Mouse (Mus musculus): ENCODE measurements around the gene Ace2. TPM values are rescaled to one million over a fixed set of nuclear protein-coding genes. Genes with fewer than 3 reads are reported as not detected.

Gene Ace2
- total RNA-seq, 1 experiment, result not detected

- H3K9ac ChIP-seq (ENCODE audit: insufficient read depth, low read depth, low read length, poor library complexity, severe bottlenecking), result no peak overlapping the region
- TF ChIP-seq MAFK (IDR thresholded peaks at IDR 0.05; ENCODE audit: insufficient read depth, low read depth, low read length) (no peak), CHD2 (IDR thresholded peaks at IDR 0.05; ENCODE audit: low read depth, low read length) (no peak), ZC3H11A (IDR thresholded peaks at IDR 0.05; ENCODE audit: borderline replicate concordance, low read depth, low read length) (no peak), HCFC1 (IDR thresholded peaks at IDR 0.05; ENCODE audit: borderline replicate concordance, insufficient read depth, low read length) (no peak), ZNF384 (IDR thresholded peaks at IDR 0.05; ENCODE audit: low read depth, low read length) (no peak)
- H3K36me3 ChIP-seq (ENCODE audit: control insufficient read depth, insufficient read depth, low read length, poor library complexity, severe bottlenecking), result no peaks in the 10 kb centered on the region
- no peak overlapping the region for H3K27ac ChIP-seq (ENCODE audit: insufficient read depth, low read depth, low read length, poor library complexity, severe bottlenecking)
- in situ Hi-C loops (cut with MboI; ENCODE audit: low sequenced_read_pairs in 2 of 2, unreplicated experiment in 2 of 2), result no loop called here
- H3K4me1 ChIP-seq (ENCODE audit: control insufficient read depth in 2 of 2, insufficient read depth in 2 of 2, low read length in 2 of 2, poor library complexity in 1 of 2), result no peaks in the 10 kb centered on the region
- no peaks in the 10 kb centered on the region for H3K9me3 ChIP-seq (ENCODE audit: control insufficient read depth, insufficient read depth, low read depth, low read length)
- no peak for DNase-seq (ENCODE audit: low read depth, low spot score)
- H3K4me3 ChIP-seq (ENCODE audit: insufficient read depth in 1 of 2, low read depth in 1 of 2, low read length in 2 of 2, poor library complexity in 1 of 2, severe bottlenecking in 1 of 2), result no peak overlapping the region
Observed at GRCm38 (mm10) chrX:164113744-164114143, 25.4 kb upstream of the Ace2 start.

- Histone ChIP-seq H3K4me3 (ENCODE audit: insufficient read depth in 1 of 2, low read depth in 1 of 2, low read length in 2 of 2, poor library complexity in 1 of 2, severe bottlenecking in 1 of 2) (no peak overlapping the region), H3K9me3 (ENCODE audit: control insufficient read depth, insufficient read depth, low read depth, low read length) (no peaks in the 10 kb centered on the region), H3K4me1 (ENCODE audit: control insufficient read depth in 2 of 2, insufficient read depth in 2 of 2, low read length in 2 of 2, poor library complexity in 1 of 2) (no peaks in the 10 kb centered on the region), H3K9ac (ENCODE audit: insufficient read depth, low read depth, low read length, poor library complexity, severe bottlenecking) (no peak overlapping the region), H3K27ac (ENCODE audit: insufficient read depth, low read depth, low read length, poor library complexity, severe bottlenecking) (no peak overlapping the region), H3K36me3 (ENCODE audit: control insufficient read depth, insufficient read depth, low read length, poor library complexity, severe bottlenecking) (no peaks in the 10 kb centered on the region)
- no peak for DNase-seq (ENCODE audit: low read depth, low spot score)
- TF ChIP-seq CHD2 (IDR thresholded peaks at IDR 0.05; ENCODE audit: low read depth, low read length), result no peak
- no peak for TF ChIP-seq ZC3H11A (IDR thresholded peaks at IDR 0.05; ENCODE audit: borderline replicate concordance, low read depth, low read length)
- TF ChIP-seq HCFC1 (IDR thresholded peaks at IDR 0.05; ENCODE audit: borderline replicate concordance, insufficient read depth, low read length), result no peak
- no peak for TF ChIP-seq ZNF384 (IDR thresholded peaks at IDR 0.05; ENCODE audit: low read depth, low read length)
- TF ChIP-seq MAFK (IDR thresholded peaks at IDR 0.05; ENCODE audit: insufficient read depth, low read depth, low read length), result no peak
- in situ Hi-C loops (cut with MboI; ENCODE audit: low sequenced_read_pairs in 2 of 2, unreplicated experiment in 2 of 2), result no loop called here
Observed at GRCm38 (mm10) chrX:164123942-164124341, 15.2 kb upstream of the Ace2 start.

- TF ChIP-seq CHD2 (IDR thresholded peaks at IDR 0.05; ENCODE audit: low read depth, low read length), result no peak
- TF ChIP-seq MAFK (IDR thresholded peaks at IDR 0.05; ENCODE audit: insufficient read depth, low read depth, low read length), result no peak
- no peak for TF ChIP-seq ZNF384 (IDR thresholded peaks at IDR 0.05; ENCODE audit: low read depth, low read length)
- TF ChIP-seq ZC3H11A (IDR thresholded peaks at IDR 0.05; ENCODE audit: borderline replicate concordance, low read depth, low read length), result no peak
- no peak for TF ChIP-seq HCFC1 (IDR thresholded peaks at IDR 0.05; ENCODE audit: borderline replicate concordance, insufficient read depth, low read length)
Observed at GRCm38 (mm10) chrX:164133531-164133930, 5.6 kb upstream of the Ace2 start.

GRCm38 (mm10) chrX:164135304-164135818, 3.8 kb upstream of the Ace2 start:
- in situ Hi-C loops (cut with MboI; ENCODE audit: low sequenced_read_pairs in 2 of 2, unreplicated experiment in 2 of 2), result no loop called here
- no peaks in the 10 kb centered on the region for H3K9me3 ChIP-seq (ENCODE audit: control insufficient read depth, insufficient read depth, low read depth, low read length)
- no peak overlapping the region for H3K9ac ChIP-seq (ENCODE audit: insufficient read depth, low read depth, low read length, poor library complexity, severe bottlenecking)
- TF ChIP-seq HCFC1 (IDR thresholded peaks at IDR 0.05; ENCODE audit: borderline replicate concordance, insufficient read depth, low read length) (no peak), MAFK (IDR thresholded peaks at IDR 0.05; ENCODE audit: insufficient read depth, low read depth, low read length) (no peak), ZC3H11A (IDR thresholded peaks at IDR 0.05; ENCODE audit: borderline replicate concordance, low read depth, low read length) (no peak), CHD2 (IDR thresholded peaks at IDR 0.05; ENCODE audit: low read depth, low read length) (no peak), ZNF384 (IDR thresholded peaks at IDR 0.05; ENCODE audit: low read depth, low read length) (no peak)
- DNase-seq (ENCODE audit: low read depth, low spot score), result no peak
- no peaks in the 10 kb centered on the region for H3K36me3 ChIP-seq (ENCODE audit: control insufficient read depth, insufficient read depth, low read length, poor library complexity, severe bottlenecking)
- H3K4me1 ChIP-seq (ENCODE audit: control insufficient read depth in 2 of 2, insufficient read depth in 2 of 2, low read length in 2 of 2, poor library complexity in 1 of 2), result no peaks in the 10 kb centered on the region
- H3K27ac ChIP-seq (ENCODE audit: insufficient read depth, low read depth, low read length, poor library complexity, severe bottlenecking), result no peak overlapping the region
- no peak overlapping the region for H3K4me3 ChIP-seq (ENCODE audit: insufficient read depth in 1 of 2, low read depth in 1 of 2, low read length in 2 of 2, poor library complexity in 1 of 2, severe bottlenecking in 1 of 2)

More at GRCm38 (mm10) chrX:164133531-164133930, 5.6 kb upstream of the Ace2 start:
- H3K4me1 ChIP-seq (ENCODE audit: control insufficient read depth in 2 of 2, insufficient read depth in 2 of 2, low read length in 2 of 2, poor library complexity in 1 of 2), result no peaks in the 10 kb centered on the region
- no peak overlapping the region for H3K27ac ChIP-seq (ENCODE audit: insufficient read depth, low read depth, low read length, poor library complexity, severe bottlenecking)
- DNase-seq (ENCODE audit: low read depth, low spot score), result no peak
- no peak overlapping the region for H3K4me3 ChIP-seq (ENCODE audit: insufficient read depth in 1 of 2, low read depth in 1 of 2, low read length in 2 of 2, poor library complexity in 1 of 2, severe bottlenecking in 1 of 2)
- no peaks in the 10 kb centered on the region for H3K36me3 ChIP-seq (ENCODE audit: control insufficient read depth, insufficient read depth, low read length, poor library complexity, severe bottlenecking)
- in situ Hi-C loops (cut with MboI; ENCODE audit: low sequenced_read_pairs in 2 of 2, unreplicated experiment in 2 of 2), result no loop called here
- no peak overlapping the region for H3K9ac ChIP-seq (ENCODE audit: insufficient read depth, low read depth, low read length, poor library complexity, severe bottlenecking)
- H3K9me3 ChIP-seq (ENCODE audit: control insufficient read depth, insufficient read depth, low read depth, low read length), result no peaks in the 10 kb centered on the region
